In genomic region chr10:7976462-7976861, GRCm38 (mm10) we compare ENCODE assay signal across 17 mouse cellular contexts. TPM values are rescaled to one million over a fixed set of nuclear protein-coding genes. Genes with fewer than 3 reads are reported as not detected.
A peak's percentile ranks its signal among the peaks of the same experiment; 100 is the strongest.
DNase-seq lines count a peak whose midpoint lies in the region; ATAC-seq and TF ChIP-seq lines count a peak whose summit lies in the region.
"Had no signal": no experiment of that assay in that cellular context is flagged by ENCODE, and none has a peak within 500 bp of the region (broad histone marks: within the 10 kb centered on the region; RNA-seq: fewer than 3 reads in every experiment).

No protein-coding gene starts in this region.

- peaks cover 15% of the 10 kb centered on the region; the same call in 1 of the 2 replicates for H3K4me1 ChIP-seq in kidney, adult 2 months (ENCODE audit: control insufficient read depth, insufficient read depth, low read length)
- no peaks in the 10 kb centered on the region for H3K4me1 ChIP-seq in heart, embryonic 11.5 days (ENCODE audit: control insufficient read depth, insufficient read depth, low read length)
- H3K4me1 ChIP-seq: forebrain, embryonic 15.5 days; limb, embryonic 12.5 days had no signal

- intact Hi-C loops in left cerebral cortex, adult 2 months (cut with DNase I): no loop called here

- H3K27me3 ChIP-seq in kidney, adult 2 months (replicated peaks; ENCODE audit: control insufficient read depth, insufficient read depth, low read length): no peaks in the 10 kb centered on the region
- no peaks in the 10 kb centered on the region for H3K27me3 ChIP-seq in heart, embryonic 11.5 days (ENCODE audit: control insufficient read depth, insufficient read depth, low read length)
- H3K27me3 ChIP-seq: forebrain, embryonic 15.5 days; limb, embryonic 12.5 days had no signal

- DNase-seq in kidney, adult 2 months: no peak
- no peak for DNase-seq in kidney, postnatal 10 days
- peak; percentile 50 for DNase-seq in induced T-regulatory cell, adult 2 months (ENCODE audit: low read depth)
- DNase-seq in naive thymus-derived CD4-positive, alpha-beta T cell, adult 2 months (ENCODE audit: low read depth): peak; percentile 32
- DNase-seq in thymus, postnatal 4 days: peak; percentile 34
- no peak for DNase-seq in left cerebral cortex, adult 2 months (ENCODE audit: extremely low spot score in 1 of 2, low spot score in 2 of 2)
- DNase-seq in right cerebral cortex, postnatal 14 days: no peak
- DNase-seq: adrenal gland, postnatal 36 days; cerebellum, postnatal 10 days; heart, adult 18-20 months; heart, postnatal 4 days; kidney, postnatal 4 days; lung, postnatal 14 days had no signal

- H3K27ac ChIP-seq in kidney, adult 2 months (ENCODE audit: insufficient read depth, low read depth, low read length): peak overlapping the region; percentile 48; the same call in 1 of the 2 replicates
- H3K27ac ChIP-seq in left cerebral cortex, adult 2 months: no peak overlapping the region
- no peak overlapping the region for H3K27ac ChIP-seq in heart, embryonic 11.5 days (ENCODE audit: low read depth, low read length)
- H3K27ac ChIP-seq: forebrain, embryonic 15.5 days; limb, embryonic 12.5 days had no signal

- no peaks in the 10 kb centered on the region for H3K9me3 ChIP-seq in heart, embryonic 11.5 days (replicated peaks; ENCODE audit: control insufficient read depth, low read length)
- H3K9me3 ChIP-seq: forebrain, embryonic 15.5 days; limb, embryonic 12.5 days had no signal

- no peak overlapping the region for H3K4me3 ChIP-seq in kidney, adult 2 months (ENCODE audit: insufficient read depth, low read depth, low read length)
- H3K4me3 ChIP-seq in left cerebral cortex, adult 2 months: no peak overlapping the region
- no peak overlapping the region for H3K4me3 ChIP-seq in heart, embryonic 11.5 days (ENCODE audit: low read depth, low read length)
- H3K4me3 ChIP-seq: forebrain, embryonic 15.5 days; limb, embryonic 12.5 days had no signal

- H3K36me3 ChIP-seq in kidney, adult 2 months (ENCODE audit: control insufficient read depth, insufficient read depth, low read length): no peaks in the 10 kb centered on the region
- no peaks in the 10 kb centered on the region for H3K36me3 ChIP-seq in heart, embryonic 11.5 days (ENCODE audit: control insufficient read depth, insufficient read depth, low read length)
- H3K36me3 ChIP-seq: forebrain, embryonic 15.5 days; limb, embryonic 12.5 days had no signal

- TF ChIP-seq POLR2A in kidney, adult 2 months (IDR thresholded peaks at IDR 0.05; ENCODE audit: low read depth, low read length): no peak

- H3K9ac ChIP-seq in heart, embryonic 11.5 days (ENCODE audit: low read depth, low read length): no peak overlapping the region
- H3K9ac ChIP-seq: forebrain, embryonic 15.5 days; limb, embryonic 12.5 days had no signal

- TF ChIP-seq CTCF in kidney, adult 2 months (conservative IDR thresholded peaks at IDR 0.05; ENCODE audit: insufficient read depth, insufficient read length, low read depth, low read length): no peak
- no peak for TF ChIP-seq CTCF in left cerebral cortex, adult 2 months (IDR thresholded peaks at IDR 0.05)

- WGBS in kidney, adult 2 months: 84% methylated on average over 9 of the region's 9 CpGs
- 91% methylated on average over 9 of the region's 9 CpGs for WGBS in heart, embryonic 11.5 days (ENCODE audit: insufficient replicate concordance)

- no peak for ATAC-seq in heart, embryonic 11.5 days (replicated peaks; ENCODE audit: insufficient number of reproducible peaks, low FRiP score, low TSS enrichment)
- ATAC-seq: forebrain, embryonic 15.5 days had no signal

- no peak overlapping the region for H3K4me2 ChIP-seq in heart, embryonic 11.5 days
- H3K4me2 ChIP-seq: forebrain, embryonic 15.5 days; limb, embryonic 12.5 days; midbrain, embryonic 11.5 days had no signal

RNA-seq across cellular contexts. Expression of gene Tab2, which starts 20.4 kb away (rescaled TPM):
- 35.8 and 44.1 TPM in 2 replicates for polyA plus RNA-seq in kidney, adult 2 months (2012; rRNA removed)
- total RNA-seq in left cerebral cortex, adult 2 months (2021): 10 to 100 TPM; 53.9 to 56.9 TPM
- polyA plus RNA-seq in heart, embryonic 11.5 days (2014; fragmentation: Nextera tagmentation; extraction: Ambion mirVana): 24.8 and 28.4 TPM in 2 replicates

Comparison
In these comparisons a context has a peak if more than half of its experiments do, and no peak if none do; other contexts are left out.
1. DNase-seq: peak in induced T-regulatory cell, adult 2 months (single experiment), naive thymus-derived CD4-positive, alpha-beta T cell, adult 2 months (single experiment) and thymus, postnatal 4 days (single experiment); none in kidney, adult 2 months (single experiment), kidney, postnatal 10 days (single experiment), left cerebral cortex, adult 2 months (0 of 2) and right cerebral cortex, postnatal 14 days (single experiment).